Mouse (Mus musculus): ENCODE measurements around the gene Lrrn3. TPM values are rescaled to one million over a fixed set of nuclear protein-coding genes. Genes with fewer than 3 reads are reported as not detected.

The Lrrn3 gene
- total RNA-seq (2014; rRNA removed), result 1.0 and 1.3 TPM in 2 replicates
- polyA plus RNA-seq (2012; rRNA removed), result 0.13 and 0.15 TPM in 2 replicates

GRCm38 (mm10) chr12:41486331-41486730 lies at the start of gene Lrrn3:
Lrrn3 (minus strand) TSS chr12:41486431.
- DNase-seq (ENCODE audit: extremely low read depth, low read depth, low spot score), result no peak
- Histone ChIP-seq H3K4me1 (ENCODE audit: control insufficient read depth, insufficient read depth, low read length) (peaks cover 2% of the 10 kb centered on the region), H3K4me3 (ENCODE audit: insufficient read depth, low read depth, low read length) (peak within 1 kb of the TSS; percentile 33; the same call in 1 of the 2 replicates), H3K27me3 (ENCODE audit: control insufficient read depth, insufficient read depth, low read length) (no peaks in the 10 kb centered on the region), H3K9ac (ENCODE audit: low read depth, low read length) (no peak within 1 kb of the TSS), H3K36me3 (ENCODE audit: control insufficient read depth, insufficient read depth, low read length) (no peaks in the 10 kb centered on the region), H3K79me2 (ENCODE audit: control insufficient read depth, insufficient read depth, low read length) (no peaks in the 10 kb centered on the region), H3K27ac (replicated peaks; ENCODE audit: insufficient read depth, low read depth, low read length) (no peak within 1 kb of the TSS)
- 95% methylated on average over 1 of the region's 1 CpGs for WGBS
- TF ChIP-seq CTCF (IDR thresholded peaks at IDR 0.05; ENCODE audit: low read depth, low read length), result no peak
- TF ChIP-seq POLR2A (IDR thresholded peaks at IDR 0.05; ENCODE audit: extremely low read depth, insufficient read depth, low read length), result no peak

- DNase-seq (ENCODE audit: extremely low read depth, low read depth, low spot score), result no peak
- H3K27me3 ChIP-seq (ENCODE audit: control insufficient read depth, insufficient read depth, low read length), result no peaks in the 10 kb centered on the region
- no peaks in the 10 kb centered on the region for H3K4me1 ChIP-seq (ENCODE audit: control insufficient read depth, insufficient read depth, low read length)
- no peak for TF ChIP-seq POLR2A (IDR thresholded peaks at IDR 0.05; ENCODE audit: extremely low read depth, insufficient read depth, low read length)
- H3K79me2 ChIP-seq (ENCODE audit: control insufficient read depth, insufficient read depth, low read length), result no peaks in the 10 kb centered on the region
- WGBS, result 87% methylated on average over 4 of the region's 4 CpGs
- no peak overlapping the region for H3K27ac ChIP-seq (replicated peaks; ENCODE audit: insufficient read depth, low read depth, low read length)
- no peak overlapping the region for H3K9ac ChIP-seq (ENCODE audit: low read depth, low read length)
- no peaks in the 10 kb centered on the region for H3K36me3 ChIP-seq (ENCODE audit: control insufficient read depth, insufficient read depth, low read length)
- H3K4me3 ChIP-seq (ENCODE audit: insufficient read depth, low read depth, low read length), result no peak overlapping the region
Observed at GRCm38 (mm10) chr12:41528410-41528809, 42.2 kb upstream of the Lrrn3 start.

- 83% methylated on average over 2 of the region's 2 CpGs for WGBS
- TF ChIP-seq CTCF (IDR thresholded peaks at IDR 0.05; ENCODE audit: low read depth, low read length), result no peak
- no peak for TF ChIP-seq POLR2A (IDR thresholded peaks at IDR 0.05; ENCODE audit: extremely low read depth, insufficient read depth, low read length)
Observed at GRCm38 (mm10) chr12:41526688-41527087, 40.5 kb upstream of the Lrrn3 start.

GRCm38 (mm10) chr12:41521671-41522070 lies 35.4 kb upstream of the Lrrn3 start:
- Histone ChIP-seq H3K36me3 (ENCODE audit: control insufficient read depth, insufficient read depth, low read length) (no peaks in the 10 kb centered on the region), H3K79me2 (ENCODE audit: control insufficient read depth, insufficient read depth, low read length) (no peaks in the 10 kb centered on the region), H3K4me3 (ENCODE audit: insufficient read depth, low read depth, low read length) (no peak overlapping the region), H3K27me3 (ENCODE audit: control insufficient read depth, insufficient read depth, low read length) (no peaks in the 10 kb centered on the region), H3K4me1 (ENCODE audit: control insufficient read depth, insufficient read depth, low read length) (no peaks in the 10 kb centered on the region), H3K9ac (ENCODE audit: low read depth, low read length) (no peak overlapping the region), H3K27ac (replicated peaks; ENCODE audit: insufficient read depth, low read depth, low read length) (no peak overlapping the region)
- WGBS, result 85% methylated on average over 2 of the region's 2 CpGs
- DNase-seq (ENCODE audit: extremely low read depth, low read depth, low spot score), result no peak
- TF ChIP-seq POLR2A (IDR thresholded peaks at IDR 0.05; ENCODE audit: extremely low read depth, insufficient read depth, low read length), result no peak
- TF ChIP-seq CTCF (IDR thresholded peaks at IDR 0.05; ENCODE audit: low read depth, low read length), result no peak

More at GRCm38 (mm10) chr12:41526688-41527087, 40.5 kb upstream of the Lrrn3 start:
- no peak overlapping the region for H3K27ac ChIP-seq (replicated peaks; ENCODE audit: insufficient read depth, low read depth, low read length)
- H3K27me3 ChIP-seq (ENCODE audit: control insufficient read depth, insufficient read depth, low read length), result no peaks in the 10 kb centered on the region
- no peaks in the 10 kb centered on the region for H3K79me2 ChIP-seq (ENCODE audit: control insufficient read depth, insufficient read depth, low read length)
- no peaks in the 10 kb centered on the region for H3K36me3 ChIP-seq (ENCODE audit: control insufficient read depth, insufficient read depth, low read length)
- no peak for DNase-seq (ENCODE audit: extremely low read depth, low read depth, low spot score)
- no peak overlapping the region for H3K4me3 ChIP-seq (ENCODE audit: insufficient read depth, low read depth, low read length)
- H3K9ac ChIP-seq (ENCODE audit: low read depth, low read length), result no peak overlapping the region
- no peaks in the 10 kb centered on the region for H3K4me1 ChIP-seq (ENCODE audit: control insufficient read depth, insufficient read depth, low read length)

- H3K9ac ChIP-seq (ENCODE audit: low read depth, low read length), result no peak overlapping the region
- TF ChIP-seq POLR2A (IDR thresholded peaks at IDR 0.05; ENCODE audit: extremely low read depth, insufficient read depth, low read length), result no peak
- no peak for TF ChIP-seq CTCF (IDR thresholded peaks at IDR 0.05; ENCODE audit: low read depth, low read length)
- 84% methylated on average over 2 of the region's 2 CpGs for WGBS
Observed at GRCm38 (mm10) chr12:41520326-41520725, 34.1 kb upstream of the Lrrn3 start.

GRCm38 (mm10) chr12:41518897-41519296 lies 32.7 kb upstream of the Lrrn3 start:
- Histone ChIP-seq H3K9ac (ENCODE audit: low read depth, low read length) (no peak overlapping the region), H3K36me3 (ENCODE audit: control insufficient read depth, insufficient read depth, low read length) (no peaks in the 10 kb centered on the region), H3K79me2 (ENCODE audit: control insufficient read depth, insufficient read depth, low read length) (no peaks in the 10 kb centered on the region), H3K27me3 (ENCODE audit: control insufficient read depth, insufficient read depth, low read length) (no peaks in the 10 kb centered on the region), H3K4me3 (ENCODE audit: insufficient read depth, low read depth, low read length) (no peak overlapping the region), H3K27ac (replicated peaks; ENCODE audit: insufficient read depth, low read depth, low read length) (no peak overlapping the region), H3K4me1 (ENCODE audit: control insufficient read depth, insufficient read depth, low read length) (no peaks in the 10 kb centered on the region)
- no peak for DNase-seq (ENCODE audit: extremely low read depth, low read depth, low spot score)
- 73% methylated on average over 5 of the region's 5 CpGs for WGBS
- TF ChIP-seq POLR2A (IDR thresholded peaks at IDR 0.05; ENCODE audit: extremely low read depth, insufficient read depth, low read length), result no peak
- TF ChIP-seq CTCF (IDR thresholded peaks at IDR 0.05; ENCODE audit: low read depth, low read length), result no peak

More at GRCm38 (mm10) chr12:41520326-41520725, 34.1 kb upstream of the Lrrn3 start:
- Histone ChIP-seq H3K36me3 (ENCODE audit: control insufficient read depth, insufficient read depth, low read length) (no peaks in the 10 kb centered on the region), H3K27ac (replicated peaks; ENCODE audit: insufficient read depth, low read depth, low read length) (no peak overlapping the region), H3K4me3 (ENCODE audit: insufficient read depth, low read depth, low read length) (no peak overlapping the region), H3K4me1 (ENCODE audit: control insufficient read depth, insufficient read depth, low read length) (no peaks in the 10 kb centered on the region), H3K27me3 (ENCODE audit: control insufficient read depth, insufficient read depth, low read length) (no peaks in the 10 kb centered on the region), H3K79me2 (ENCODE audit: control insufficient read depth, insufficient read depth, low read length) (no peaks in the 10 kb centered on the region)
- no peak for DNase-seq (ENCODE audit: extremely low read depth, low read depth, low spot score)
